Mouse (Mus musculus) olfactory bulb, adult 2 months (tissue): Measurements from ENCODE around the gene Prr22.

Experiments
- CTCF ChIP-seq: fragments of 200-500 bp; IDR thresholded peaks from 2 replicates; pipeline ENCODE4 v1.5.1; 2012; ENCODE audit warnings: low read depth, mild to moderate bottlenecking, low read length, moderate library complexity; ENCODE audit not compliant: insufficient read depth
- POLR2A ChIP-seq: fragments of 200-500 bp; IDR thresholded peaks from 2 replicates; pipeline ENCODE4 v1.6.1; 2012; ENCODE audit warnings: mild to moderate bottlenecking, low read depth, low read length, moderate library complexity; ENCODE audit not compliant: insufficient read depth

GRCm38 (mm10) chr17:56729151-56729550 is 40.9 kb upstream of the Prr22 start:
- TF ChIP-seq CTCF, result no peak
- TF ChIP-seq POLR2A, result no peak
